Mouse (Mus musculus) retina, embryonic 14.5 days (tissue): ENCODE measurements at regions not wholly inside any gene's neighbourhood (a gene's known extent, or its start where the extent isn't known, plus 50 kb on each side); places are given as distances from the start of the nearest gene placed in this dataset.

Experiments used
- DNase-seq: peaks from one replicate; pipeline ENCODE4 v3.0.0-alpha.2; 2015; ENCODE audit warnings: low spot score

- DNase-seq = no peak
These were observed 120.3 kb upstream of the Gm12666 start for GRCm38 (mm10) chr4:92311891-92312290.

DNA sequence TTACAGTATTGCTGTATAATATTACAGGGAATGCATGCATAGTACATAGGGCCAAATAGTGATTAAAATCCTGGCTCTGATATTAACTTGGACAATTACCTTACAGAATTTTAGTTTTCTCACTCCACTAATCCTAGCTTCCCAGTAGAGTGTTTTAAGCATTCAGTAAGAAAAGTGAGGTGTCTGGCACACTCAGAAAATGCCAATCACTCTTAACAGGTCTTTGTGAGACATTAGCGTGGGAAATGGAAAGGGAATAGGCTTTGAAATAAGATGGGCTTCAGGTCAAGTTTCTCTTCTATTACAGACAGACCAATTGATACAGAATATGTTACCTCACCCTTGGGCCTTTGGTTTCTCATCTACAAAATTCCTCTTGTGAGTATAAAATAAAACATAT, 74.3 kb upstream of the Gm12666 start:
- no peak for DNase-seq

DNA sequence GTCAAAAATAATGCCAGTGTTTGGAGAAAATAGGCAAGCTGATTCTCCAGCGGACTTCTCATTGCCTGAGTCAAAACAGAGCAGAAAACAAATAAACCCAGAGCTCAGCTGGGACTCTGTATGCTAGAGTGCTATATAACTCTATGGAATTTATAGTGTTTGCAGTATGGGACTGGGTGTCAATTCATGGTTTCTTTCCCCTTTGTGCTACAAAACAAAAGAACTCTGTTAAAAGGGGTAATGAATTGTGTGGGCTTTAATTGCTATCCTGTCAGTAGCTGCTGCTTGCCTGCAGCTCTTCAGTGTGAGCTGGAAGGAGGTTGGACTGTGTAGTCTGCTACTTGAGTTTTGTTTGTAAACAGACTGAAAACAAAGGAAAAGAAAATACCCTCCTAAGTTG, 55.3 kb upstream of the Gm12666 start:
- DNase-seq = peak; percentile 42
